Mouse (Mus musculus): Measurements from ENCODE around the gene Syce1l. TPM values are rescaled to one million over a fixed set of nuclear protein-coding genes. Genes with fewer than 3 reads are reported as not detected.
A peak's percentile ranks its signal among the peaks of the same experiment; 100 is the strongest.

Syce1l gene
- polyA plus RNA-seq, 1 experiment from 2014 or later: not detected

DNA sequence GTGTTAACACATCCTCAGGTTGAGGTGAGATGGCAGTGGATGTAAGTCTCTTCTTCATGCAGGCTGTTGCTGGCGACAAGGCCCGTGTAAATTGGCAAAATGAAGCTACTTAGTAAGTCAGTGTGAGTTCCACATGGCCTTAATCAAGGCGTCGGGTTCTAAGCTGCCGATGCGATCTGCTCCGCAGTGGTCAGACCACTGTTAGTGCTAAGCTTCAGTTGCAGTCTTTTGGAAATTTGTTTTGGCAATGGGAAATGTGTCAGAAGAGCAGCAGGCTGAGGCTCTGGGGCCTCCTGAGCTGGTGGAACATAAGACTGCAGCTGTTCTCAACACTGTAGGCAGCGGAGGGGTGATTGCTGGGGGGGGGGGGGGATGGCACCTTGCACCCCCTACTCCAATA lies 22.9 kb downstream of the Syce1l start:
- no peaks in the 10 kb centered on the region; the same call in 1 of the 2 replicates for H3K4me1 ChIP-seq (replicated peaks; ENCODE audit: control insufficient read depth, insufficient read depth, low read length)
- ATAC-seq (ENCODE audit: low read depth): no peak
- no peak overlapping the region for H3K9ac ChIP-seq (ENCODE audit: low read length)
- H3K27me3 ChIP-seq (ENCODE audit: control insufficient read depth, insufficient read depth, low read depth, low read length): no peaks in the 10 kb centered on the region
- H3K9me3 ChIP-seq (ENCODE audit: control insufficient read depth, low read length): no peaks in the 10 kb centered on the region
- no peak overlapping the region for H3K27ac ChIP-seq (ENCODE audit: low read length)
- H3K36me3 ChIP-seq (ENCODE audit: control insufficient read depth, insufficient read depth, low read length): no peaks in the 10 kb centered on the region
- no peak overlapping the region for H3K4me2 ChIP-seq (ENCODE audit: low read depth, low read length)
- no peak overlapping the region for H3K4me3 ChIP-seq (ENCODE audit: low read length)
- WGBS: 62% methylated on average over 8 of the region's 8 CpGs

GRCm38 (mm10) chr8:113666714-113667432 lies 23.9 kb downstream of the Syce1l start:
- WGBS: 70% methylated on average over 16 of the region's 16 CpGs
- Histone ChIP-seq H3K36me3 (ENCODE audit: control insufficient read depth, insufficient read depth, low read length) (no peaks in the 10 kb centered on the region), H3K9me3 (ENCODE audit: control insufficient read depth, low read length) (no peaks in the 10 kb centered on the region), H3K4me3 (ENCODE audit: low read length) (no peak overlapping the region), H3K27me3 (ENCODE audit: control insufficient read depth, insufficient read depth, low read depth, low read length) (no peaks in the 10 kb centered on the region), H3K4me2 (ENCODE audit: low read depth, low read length) (no peak overlapping the region), H3K27ac (ENCODE audit: low read length) (no peak overlapping the region), H3K9ac (ENCODE audit: low read length) (no peak overlapping the region), H3K4me1 (replicated peaks; ENCODE audit: control insufficient read depth, insufficient read depth, low read length) (no peaks in the 10 kb centered on the region; the same call in 1 of the 2 replicates)
- ATAC-seq (ENCODE audit: low read depth): no peak

DNA sequence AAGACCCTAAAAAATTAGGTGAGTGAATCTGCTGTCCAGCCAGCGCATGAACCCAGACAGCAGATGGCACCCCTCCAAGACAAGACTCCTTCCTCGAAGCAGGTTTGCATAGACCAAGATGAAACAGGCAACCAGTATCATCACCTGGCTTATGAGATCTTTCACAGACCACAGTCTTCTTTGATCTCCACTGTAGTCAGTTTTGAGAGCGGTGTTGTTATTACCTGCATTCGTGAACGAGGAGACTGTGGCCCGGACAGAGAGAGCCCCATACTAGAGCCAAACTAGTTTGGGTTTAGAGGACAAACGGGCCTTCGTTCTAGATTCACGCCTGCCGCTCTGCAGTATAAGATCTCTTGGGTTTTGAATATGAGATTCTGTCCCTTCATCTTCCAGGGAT lies 26.9 kb downstream of the Syce1l start:
- no peaks in the 10 kb centered on the region for H3K36me3 ChIP-seq (ENCODE audit: control insufficient read depth, insufficient read depth, low read length)
- peaks cover 5% of the 10 kb centered on the region for H3K4me1 ChIP-seq (replicated peaks; ENCODE audit: control insufficient read depth, insufficient read depth, low read length)
- no peak overlapping the region for H3K4me3 ChIP-seq (ENCODE audit: low read length)
- ATAC-seq (ENCODE audit: low read depth): no peak
- no peak overlapping the region for H3K27ac ChIP-seq (ENCODE audit: low read length)
- no peaks in the 10 kb centered on the region for H3K9me3 ChIP-seq (ENCODE audit: control insufficient read depth, low read length)
- H3K9ac ChIP-seq (ENCODE audit: low read length): no peak overlapping the region
- 73% methylated on average over 10 of the region's 10 CpGs for WGBS
- no peak overlapping the region for H3K4me2 ChIP-seq (ENCODE audit: low read depth, low read length)
- no peaks in the 10 kb centered on the region for H3K27me3 ChIP-seq (ENCODE audit: control insufficient read depth, insufficient read depth, low read depth, low read length)

GRCm38 (mm10) chr8:113672599-113673255 lies 29.7 kb downstream of the Syce1l start:
- no peak for ATAC-seq (ENCODE audit: low read depth)
- 77% methylated on average over 11 of the region's 11 CpGs for WGBS
- no peak overlapping the region for H3K9ac ChIP-seq (ENCODE audit: low read length)

GRCm38 (mm10) chr8:113673300-113673699 lies 30.3 kb downstream of the Syce1l start:
- Histone ChIP-seq H3K4me1 (replicated peaks; ENCODE audit: control insufficient read depth, insufficient read depth, low read length) (peaks cover 10% of the 10 kb centered on the region), H3K36me3 (ENCODE audit: control insufficient read depth, insufficient read depth, low read length) (no peaks in the 10 kb centered on the region), H3K27me3 (ENCODE audit: control insufficient read depth, insufficient read depth, low read depth, low read length) (no peaks in the 10 kb centered on the region), H3K9ac (ENCODE audit: low read length) (no peak overlapping the region), H3K27ac (ENCODE audit: low read length) (peak overlapping the region; percentile 10; the same call in 1 of the 2 replicates), H3K4me2 (ENCODE audit: low read depth, low read length) (no peak overlapping the region), H3K4me3 (ENCODE audit: low read length) (no peak overlapping the region), H3K9me3 (ENCODE audit: control insufficient read depth, low read length) (no peaks in the 10 kb centered on the region)
- ATAC-seq (ENCODE audit: low read depth): no peak
- 55% methylated on average over 3 of the region's 3 CpGs for WGBS

More at GRCm38 (mm10) chr8:113672599-113673255, 29.7 kb downstream of the Syce1l start:
- Histone ChIP-seq H3K4me2 (ENCODE audit: low read depth, low read length) (no peak overlapping the region), H3K27me3 (ENCODE audit: control insufficient read depth, insufficient read depth, low read depth, low read length) (no peaks in the 10 kb centered on the region), H3K36me3 (ENCODE audit: control insufficient read depth, insufficient read depth, low read length) (no peaks in the 10 kb centered on the region), H3K27ac (ENCODE audit: low read length) (no peak overlapping the region), H3K9me3 (ENCODE audit: control insufficient read depth, low read length) (no peaks in the 10 kb centered on the region), H3K4me3 (ENCODE audit: low read length) (no peak overlapping the region), H3K4me1 (replicated peaks; ENCODE audit: control insufficient read depth, insufficient read depth, low read length) (peaks cover 10% of the 10 kb centered on the region)

GRCm38 (mm10) chr8:113674611-113675010 lies 31.6 kb downstream of the Syce1l start:
- Histone ChIP-seq H3K9me3 (ENCODE audit: control insufficient read depth, low read length) (no peaks in the 10 kb centered on the region), H3K4me2 (ENCODE audit: low read depth, low read length) (no peak overlapping the region), H3K27ac (ENCODE audit: low read length) (no peak overlapping the region), H3K9ac (ENCODE audit: low read length) (no peak overlapping the region), H3K27me3 (ENCODE audit: control insufficient read depth, insufficient read depth, low read depth, low read length) (no peaks in the 10 kb centered on the region), H3K4me1 (replicated peaks; ENCODE audit: control insufficient read depth, insufficient read depth, low read length) (peaks cover 10% of the 10 kb centered on the region), H3K36me3 (ENCODE audit: control insufficient read depth, insufficient read depth, low read length) (no peaks in the 10 kb centered on the region), H3K4me3 (ENCODE audit: low read length) (no peak overlapping the region)
- 39% methylated on average over 3 of the region's 3 CpGs for WGBS
- ATAC-seq (ENCODE audit: low read depth): no peak

- Histone ChIP-seq H3K4me3 (ENCODE audit: low read length) (no peak overlapping the region), H3K9me3 (ENCODE audit: control insufficient read depth, low read length) (no peaks in the 10 kb centered on the region), H3K4me2 (ENCODE audit: low read depth, low read length) (no peak overlapping the region), H3K36me3 (ENCODE audit: control insufficient read depth, insufficient read depth, low read length) (no peaks in the 10 kb centered on the region), H3K4me1 (replicated peaks; ENCODE audit: control insufficient read depth, insufficient read depth, low read length) (peaks cover 10% of the 10 kb centered on the region), H3K27ac (ENCODE audit: low read length) (no peak overlapping the region), H3K9ac (ENCODE audit: low read length) (no peak overlapping the region), H3K27me3 (ENCODE audit: control insufficient read depth, insufficient read depth, low read depth, low read length) (no peaks in the 10 kb centered on the region)
- ATAC-seq (ENCODE audit: low read depth): peak; percentile 70
- WGBS: 20% methylated on average over 2 of the region's 2 CpGs
Observed at GRCm38 (mm10) chr8:113675281-113675680, 32.3 kb downstream of the Syce1l start.

DNA sequence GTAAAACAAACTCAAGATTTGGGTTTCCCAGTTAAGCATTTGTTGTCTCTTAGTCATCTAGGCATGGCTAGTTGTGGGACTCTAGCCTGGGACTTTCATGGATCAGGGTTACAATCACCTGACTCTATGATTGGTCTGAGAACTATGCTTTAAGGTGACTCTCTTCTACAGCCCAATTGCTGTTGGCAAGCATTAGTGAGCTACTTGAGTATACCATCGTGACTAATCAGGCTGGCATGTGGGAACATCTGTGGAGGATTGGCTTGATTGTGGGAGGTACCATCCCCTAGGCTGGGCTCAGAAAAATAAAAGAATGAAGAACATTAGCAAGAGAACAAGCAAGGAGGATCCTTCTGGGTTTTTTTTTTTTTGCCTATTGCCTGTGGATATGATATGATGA lies 33.8 kb downstream of the Syce1l start:
- Histone ChIP-seq H3K4me1 (replicated peaks; ENCODE audit: control insufficient read depth, insufficient read depth, low read length) (peaks cover 10% of the 10 kb centered on the region), H3K27ac (ENCODE audit: low read length) (no peak overlapping the region), H3K4me2 (ENCODE audit: low read depth, low read length) (no peak overlapping the region), H3K36me3 (ENCODE audit: control insufficient read depth, insufficient read depth, low read length) (no peaks in the 10 kb centered on the region), H3K9me3 (ENCODE audit: control insufficient read depth, low read length) (no peaks in the 10 kb centered on the region), H3K4me3 (ENCODE audit: low read length) (no peak overlapping the region), H3K27me3 (ENCODE audit: control insufficient read depth, insufficient read depth, low read depth, low read length) (no peaks in the 10 kb centered on the region), H3K9ac (ENCODE audit: low read length) (no peak overlapping the region)
- no peak for ATAC-seq (ENCODE audit: low read depth)
- WGBS: 77% methylated on average over 1 of the region's 1 CpGs

- no peak overlapping the region for H3K4me2 ChIP-seq (ENCODE audit: low read depth, low read length)
- ATAC-seq (ENCODE audit: low read depth): no peak
- H3K27me3 ChIP-seq (ENCODE audit: control insufficient read depth, insufficient read depth, low read depth, low read length): no peaks in the 10 kb centered on the region
- H3K9me3 ChIP-seq (ENCODE audit: control insufficient read depth, low read length): peaks cover 2% of the 10 kb centered on the region
- H3K4me3 ChIP-seq (ENCODE audit: low read length): no peak overlapping the region
- H3K27ac ChIP-seq (ENCODE audit: low read length): no peak overlapping the region
- 36% methylated on average over 3 of the region's 3 CpGs for WGBS
- H3K9ac ChIP-seq (ENCODE audit: low read length): no peak overlapping the region
- H3K4me1 ChIP-seq (replicated peaks; ENCODE audit: control insufficient read depth, insufficient read depth, low read length): peaks cover 10% of the 10 kb centered on the region
- H3K36me3 ChIP-seq (ENCODE audit: control insufficient read depth, insufficient read depth, low read length): no peaks in the 10 kb centered on the region
Observed at GRCm38 (mm10) chr8:113679361-113679760, 36.3 kb downstream of the Syce1l start.
